Mouse (Mus musculus): ENCODE results near the gene Gpc2.

The Gpc2 gene

GRCm38 (mm10) chr5:138262582-138263240 lies 17.1 kb downstream of the Gpc2 start:
- in situ Hi-C loops (cut with MboI; ENCODE audit: unreplicated experiment in 2 of 2): no loop called here

- in situ Hi-C loops (cut with MboI; ENCODE audit: unreplicated experiment in 2 of 2): no loop called here
Measured at GRCm38 (mm10) chr5:138262001-138262400, 17.8 kb downstream of the Gpc2 start.

GRCm38 (mm10) chr5:138260834-138261233 lies 19.0 kb downstream of the Gpc2 start:
- in situ Hi-C loops (cut with MboI; ENCODE audit: unreplicated experiment in 2 of 2): no loop called here

DNA sequence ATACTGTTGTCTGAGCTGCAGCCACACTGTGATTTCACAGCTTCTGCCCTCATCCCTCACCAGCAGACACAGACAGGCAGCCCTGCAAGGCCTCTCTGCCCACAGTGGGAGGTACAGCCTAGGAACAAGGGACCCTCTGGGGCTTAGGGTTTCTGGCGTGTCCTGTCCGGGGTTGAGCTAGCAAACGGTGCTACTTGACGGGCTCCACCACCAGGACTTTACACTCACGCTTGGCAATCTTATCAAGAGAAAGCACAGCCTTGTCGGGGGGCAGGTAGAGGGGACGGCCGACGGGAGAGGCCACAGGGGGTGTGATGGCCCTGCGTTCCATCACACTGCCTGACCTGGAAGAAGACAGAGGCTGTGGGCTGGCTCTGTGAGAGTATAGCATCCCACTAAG lies 19.8 kb downstream of the Gpc2 start:
- in situ Hi-C loops (cut with MboI; ENCODE audit: unreplicated experiment in 2 of 2): no loop called here

DNA sequence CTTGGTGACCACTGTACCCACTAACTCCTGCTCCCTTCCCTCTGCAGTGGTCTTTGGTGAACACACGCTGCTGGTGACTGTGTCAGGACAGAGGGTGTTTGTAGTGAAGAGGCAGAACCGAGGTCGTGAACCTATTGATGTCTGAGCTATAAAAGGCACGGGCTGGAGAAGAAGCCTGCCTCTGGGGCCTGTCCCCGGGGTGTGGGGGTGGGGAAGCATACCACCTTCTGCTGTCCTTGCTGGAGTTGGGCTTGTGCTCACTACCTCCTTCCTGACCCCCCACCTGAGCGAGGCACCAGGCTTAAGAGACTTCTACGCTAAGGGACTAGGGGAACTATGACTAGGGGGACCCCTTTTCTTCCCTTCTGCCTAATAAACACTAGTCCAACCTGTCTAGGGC lies 20.8 kb downstream of the Gpc2 start:
- in situ Hi-C loops (cut with MboI; ENCODE audit: unreplicated experiment in 2 of 2): no loop called here

DNA sequence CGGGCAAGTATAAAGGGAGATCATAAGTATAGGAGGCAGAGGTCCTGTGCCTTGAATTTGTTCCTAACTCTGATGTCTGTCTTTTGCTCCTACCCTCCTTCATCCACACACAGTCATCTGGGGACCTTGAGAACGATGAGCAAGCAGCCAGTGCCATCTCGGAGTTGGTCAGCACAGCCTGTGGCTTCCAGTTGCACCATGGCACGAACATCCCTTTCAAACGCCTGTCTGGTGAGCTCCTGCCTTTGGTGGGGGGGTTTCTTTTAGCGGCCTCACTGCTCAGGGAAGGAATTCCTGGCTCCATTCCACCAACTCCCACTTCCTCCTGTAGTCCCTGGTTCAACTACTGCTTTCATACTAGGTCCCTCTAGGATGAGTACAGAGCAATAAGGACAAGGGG lies 21.3 kb downstream of the Gpc2 start:
- in situ Hi-C loops (cut with MboI; ENCODE audit: unreplicated experiment in 2 of 2): no loop called here

DNA sequence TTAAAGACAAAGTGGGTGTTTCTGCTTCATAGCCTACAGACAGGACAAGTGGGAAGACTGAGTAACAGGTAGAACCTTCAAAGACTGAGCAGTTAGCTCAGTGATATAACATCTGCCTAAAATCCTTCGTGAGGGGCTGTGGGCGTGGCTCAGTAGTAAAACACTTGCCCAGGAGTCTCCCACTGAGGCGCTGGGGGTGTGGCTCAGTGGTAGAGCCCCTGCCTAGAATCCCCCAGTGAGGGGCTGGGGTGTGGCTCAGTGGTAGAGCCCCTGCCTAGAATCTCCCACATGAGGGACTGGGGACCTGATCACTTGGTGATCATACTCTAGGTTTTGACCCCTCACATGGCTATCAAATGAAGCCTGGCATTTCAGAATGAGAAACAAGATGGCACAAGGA lies 21.7 kb downstream of the Gpc2 start:
- in situ Hi-C loops (cut with MboI; ENCODE audit: unreplicated experiment in 2 of 2): no loop called here

GRCm38 (mm10) chr5:138257585-138257978 lies 22.2 kb downstream of the Gpc2 start:
- in situ Hi-C loops (cut with MboI; ENCODE audit: unreplicated experiment in 2 of 2): no loop called here

DNA sequence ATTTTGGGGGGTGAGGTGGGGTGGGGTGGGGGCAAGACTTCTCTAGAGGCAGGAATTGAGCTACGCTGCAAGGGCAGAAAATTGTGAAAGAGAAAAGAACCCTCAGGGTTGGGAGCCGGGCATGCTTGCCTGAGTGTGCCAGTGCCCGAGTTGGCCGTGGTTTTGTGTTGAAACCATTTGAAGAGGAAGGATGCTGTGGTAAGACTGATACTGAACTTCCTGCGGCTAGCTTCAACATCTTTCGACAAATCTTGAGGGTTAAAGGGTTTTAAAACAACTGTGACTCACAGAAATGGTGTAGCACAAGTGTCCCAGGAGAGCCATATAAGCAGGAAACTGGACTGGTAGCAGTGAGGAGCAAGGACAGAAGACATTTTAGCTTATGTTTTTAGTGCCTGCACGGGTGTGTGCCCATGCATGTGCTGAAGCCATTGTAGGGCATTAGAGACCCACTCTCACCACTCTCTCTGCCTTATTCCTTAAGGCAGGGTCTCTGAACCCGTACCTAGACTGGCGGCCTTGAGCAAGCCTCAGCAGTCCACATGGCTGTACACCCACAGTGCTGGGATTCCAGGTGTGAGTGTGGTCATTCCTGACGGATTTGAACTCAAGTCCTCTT lies 22.7 kb downstream of the Gpc2 start:
- in situ Hi-C loops (cut with MboI; ENCODE audit: unreplicated experiment in 2 of 2): no loop called here

DNA sequence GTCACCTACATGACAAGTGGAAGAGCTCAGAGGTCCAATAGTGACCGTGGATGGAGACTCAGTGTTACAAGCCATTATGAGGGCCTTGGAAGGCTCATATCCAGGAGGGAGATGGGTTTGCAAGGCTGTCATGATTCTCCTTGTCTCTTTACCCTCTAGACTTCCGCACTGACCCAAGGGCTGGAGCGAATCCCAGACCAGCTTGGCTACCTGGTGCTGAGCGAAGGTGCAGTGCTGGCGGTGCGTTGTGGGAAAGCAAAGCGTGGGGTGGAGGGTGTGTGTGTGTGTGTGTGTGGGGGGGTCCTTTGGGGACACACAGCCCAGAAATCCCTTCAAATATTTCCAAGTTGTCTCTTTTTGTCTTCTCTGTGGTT lies 23.7 kb downstream of the Gpc2 start:
- in situ Hi-C loops (cut with MboI; ENCODE audit: unreplicated experiment in 2 of 2): no loop called here

GRCm38 (mm10) chr5:138255353-138256093 lies 24.3 kb downstream of the Gpc2 start, which contains the start of gene Lamtor4:
Gene Lamtor4 (plus strand): TSS chr5:138255482.
- in situ Hi-C loops (cut with MboI; ENCODE audit: unreplicated experiment in 2 of 2): no loop called here

- in situ Hi-C loops (cut with MboI; ENCODE audit: unreplicated experiment in 2 of 2): loop anchor here in 1 of 2 experiments (5.0 kb wide), 1 partner anchor 61 kb away; the partner anchor contains the start of gene Mblac1
Measured at GRCm38 (mm10) chr5:138253061-138253460, 26.7 kb downstream of the Gpc2 start.

- in situ Hi-C loops (cut with MboI; ENCODE audit: unreplicated experiment in 2 of 2): loop anchor here in 1 of 2 experiments (5.0 kb wide), 1 partner anchor 59 kb away; the partner anchor contains the start of gene Mblac1
Measured at GRCm38 (mm10) chr5:138251144-138251543, 28.7 kb downstream of the Gpc2 start.

GRCm38 (mm10) chr5:138241511-138241910 lies 38.3 kb downstream of the Gpc2 start:
- in situ Hi-C loops (cut with MboI; ENCODE audit: unreplicated experiment in 2 of 2): no loop called here

DNA sequence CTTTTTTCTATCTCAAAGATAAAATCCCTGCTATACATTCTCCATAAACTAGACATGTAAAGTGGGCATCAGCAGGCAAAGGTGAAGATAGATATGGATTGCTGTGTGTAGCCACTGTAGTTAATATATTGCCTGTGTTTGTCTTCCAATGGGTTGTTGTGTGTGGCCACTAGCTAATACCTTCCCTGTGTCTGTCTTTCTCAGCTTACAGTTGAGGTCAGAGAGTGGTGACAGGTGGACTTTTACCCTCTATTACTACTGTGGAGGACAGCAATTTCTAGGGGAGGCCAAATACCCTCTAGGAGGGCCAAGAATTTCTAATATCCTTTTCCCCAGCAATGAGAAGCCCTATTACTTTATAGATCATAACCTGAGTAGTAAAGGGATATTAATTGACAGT lies 45.6 kb downstream of the Gpc2 start:
- in situ Hi-C loops (cut with MboI; ENCODE audit: unreplicated experiment in 2 of 2): no loop called here

DNA sequence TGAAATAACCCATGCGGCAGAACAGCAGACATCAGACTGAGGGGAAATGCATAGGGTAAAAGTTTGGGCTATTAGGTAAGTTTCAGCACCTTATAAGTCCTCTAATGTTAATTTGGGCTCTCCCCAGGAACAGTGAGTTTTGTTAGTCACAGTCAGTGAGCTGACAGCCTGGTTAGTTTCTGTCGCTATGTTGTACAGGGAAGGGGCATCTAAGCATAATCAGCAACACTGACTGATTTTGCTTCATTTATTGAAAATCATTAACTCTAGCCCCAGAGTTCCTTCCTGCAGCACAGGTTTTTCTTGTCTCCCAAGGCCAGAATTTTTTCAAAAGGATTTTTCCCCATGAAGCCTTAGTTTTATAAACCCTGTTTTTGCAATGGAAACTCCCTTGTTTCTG lies 46.0 kb downstream of the Gpc2 start:
- in situ Hi-C loops (cut with MboI; ENCODE audit: unreplicated experiment in 2 of 2): no loop called here

DNA sequence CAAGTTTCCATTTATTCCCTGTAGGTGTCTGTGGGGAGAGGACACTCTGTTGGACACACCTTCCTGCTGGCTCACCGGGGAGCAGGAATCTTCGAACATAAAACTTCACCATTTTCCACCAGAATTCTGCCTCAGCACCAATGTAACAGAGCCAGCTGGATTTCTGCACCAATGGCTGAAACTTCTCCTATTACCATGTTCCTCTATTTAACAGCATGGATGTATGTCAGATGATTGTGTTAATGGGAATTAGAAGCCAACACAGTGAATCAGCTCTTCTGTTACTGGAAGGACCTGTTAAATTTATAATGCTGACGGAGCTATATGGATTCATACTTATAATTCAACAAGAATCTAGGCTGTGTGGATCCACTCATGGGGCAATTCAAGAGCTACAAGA lies 50.3 kb downstream of the Gpc2 start:
- in situ Hi-C loops (cut with MboI; ENCODE audit: unreplicated experiment in 2 of 2): loop anchor here in 1 of 2 experiments (10.0 kb wide), 2 partner anchors 215 to 245 kb away; partner anchors contain the start of gene Zfp157

- in situ Hi-C loops (cut with MboI; ENCODE audit: unreplicated experiment in 2 of 2): loop anchor here in 1 of 2 experiments (10.0 kb wide), 2 partner anchors 217 to 247 kb away; partner anchors contain the start of gene Zfp157
Measured at GRCm38 (mm10) chr5:138228026-138228425, 51.8 kb downstream of the Gpc2 start.

GRCm38 (mm10) chr5:138227367-138227766 lies 52.4 kb downstream of the Gpc2 start:
- in situ Hi-C loops (cut with MboI; ENCODE audit: unreplicated experiment in 2 of 2): loop anchor here in 1 of 2 experiments (10.0 kb wide), 2 partner anchors 217 to 247 kb away; partner anchors contain the start of gene Zfp157

DNA sequence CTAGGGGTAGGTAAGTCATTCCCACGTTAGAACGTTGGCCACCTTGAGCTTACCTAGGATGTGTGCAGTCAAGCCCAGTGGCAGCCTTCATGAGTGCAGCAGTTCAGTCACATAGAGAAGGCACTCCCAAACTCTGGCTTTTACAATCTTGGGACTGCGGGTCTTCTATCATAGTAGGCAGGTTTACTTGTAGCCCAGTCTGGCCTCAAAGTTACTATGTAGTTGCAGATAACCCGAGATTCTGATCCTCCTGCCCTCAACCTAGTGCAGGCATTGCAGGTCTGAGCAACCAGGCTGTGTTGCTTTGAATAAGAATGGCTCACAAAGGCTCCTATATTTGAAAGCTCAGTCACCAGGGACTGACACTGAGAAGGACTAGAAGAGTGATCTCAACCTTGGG lies 53.3 kb downstream of the Gpc2 start:
- in situ Hi-C loops (cut with MboI; ENCODE audit: unreplicated experiment in 2 of 2): loop anchor here in 1 of 2 experiments (10.0 kb wide), 2 partner anchors 218 to 248 kb away; partner anchors contain the start of gene Zfp157

DNA sequence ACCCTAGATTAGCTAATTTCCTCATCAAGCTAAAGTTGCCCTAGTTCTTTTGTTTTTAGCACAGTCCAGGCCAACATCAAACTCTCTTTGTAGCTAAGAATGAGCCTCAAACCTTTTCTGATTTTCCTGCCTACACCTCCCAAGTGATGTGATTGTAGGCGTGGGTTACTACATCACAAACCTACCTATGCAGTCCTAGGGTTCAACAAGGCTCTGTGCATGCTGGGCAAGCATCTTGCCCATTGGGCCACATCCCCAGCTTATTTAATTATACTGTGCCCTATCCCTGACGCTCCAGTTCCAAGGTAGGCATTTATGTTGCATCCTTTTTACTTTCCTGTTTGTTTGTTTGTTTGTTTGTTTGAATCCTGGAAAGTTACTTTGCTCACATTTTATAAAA lies 54.1 kb downstream of the Gpc2 start, which contains the start of gene Nxpe5:
Nxpe5 (plus strand) TSS at position 199 of the 400 bp plus-strand sequence.
- in situ Hi-C loops (cut with MboI; ENCODE audit: unreplicated experiment in 2 of 2): loop anchor here in 1 of 2 experiments (10.0 kb wide), 2 partner anchors 219 to 249 kb away; partner anchors contain the start of gene Zfp157
